Mouse (Mus musculus): ENCODE results near the gene Mast2.

The Mast2 gene

DNA sequence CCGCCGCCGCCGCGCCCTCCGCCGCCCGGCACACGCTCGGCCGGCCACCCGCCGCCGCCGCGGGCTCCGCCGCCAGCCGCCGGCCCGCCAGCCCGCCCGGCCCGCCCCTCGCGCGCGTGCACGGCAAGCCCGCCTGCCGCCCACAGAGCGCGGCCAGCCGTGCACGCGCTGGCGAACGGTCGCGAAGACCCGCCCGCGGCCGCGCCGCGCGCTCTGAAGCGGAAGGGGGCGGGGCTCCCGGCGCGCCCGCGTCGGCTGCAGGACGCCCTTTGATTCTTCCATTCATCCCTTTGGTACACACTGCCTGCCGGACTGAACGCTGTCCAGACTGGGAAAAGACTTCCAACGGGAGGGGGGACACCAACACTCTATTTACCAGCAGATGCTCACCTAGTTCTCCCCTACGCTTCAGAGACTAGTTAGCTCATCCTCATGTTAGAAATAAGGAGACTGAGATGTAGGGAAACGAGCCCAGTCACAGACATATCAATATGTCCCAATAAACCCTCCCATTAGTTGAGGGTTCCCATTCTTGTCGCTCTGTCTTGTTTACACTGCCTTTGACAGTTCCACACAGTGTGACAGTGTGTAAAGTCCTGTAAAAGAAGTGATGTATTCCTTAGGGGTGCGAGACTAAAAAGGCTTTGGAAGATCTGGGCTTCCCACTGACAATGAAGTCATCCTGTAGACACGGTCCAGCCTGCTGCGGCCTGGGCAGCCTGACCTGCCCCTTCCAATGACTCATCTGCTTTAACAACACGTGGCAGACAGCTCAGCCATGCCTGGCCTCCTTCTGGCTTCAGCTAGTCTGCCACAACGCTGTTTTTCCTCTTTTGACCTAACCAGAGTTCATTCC is at the start of gene Mast2:
Mast2 (minus strand) TSS at position 58 of the 856 bp plus-strand sequence.
- DNase-seq, result peak; percentile 93

DNA sequence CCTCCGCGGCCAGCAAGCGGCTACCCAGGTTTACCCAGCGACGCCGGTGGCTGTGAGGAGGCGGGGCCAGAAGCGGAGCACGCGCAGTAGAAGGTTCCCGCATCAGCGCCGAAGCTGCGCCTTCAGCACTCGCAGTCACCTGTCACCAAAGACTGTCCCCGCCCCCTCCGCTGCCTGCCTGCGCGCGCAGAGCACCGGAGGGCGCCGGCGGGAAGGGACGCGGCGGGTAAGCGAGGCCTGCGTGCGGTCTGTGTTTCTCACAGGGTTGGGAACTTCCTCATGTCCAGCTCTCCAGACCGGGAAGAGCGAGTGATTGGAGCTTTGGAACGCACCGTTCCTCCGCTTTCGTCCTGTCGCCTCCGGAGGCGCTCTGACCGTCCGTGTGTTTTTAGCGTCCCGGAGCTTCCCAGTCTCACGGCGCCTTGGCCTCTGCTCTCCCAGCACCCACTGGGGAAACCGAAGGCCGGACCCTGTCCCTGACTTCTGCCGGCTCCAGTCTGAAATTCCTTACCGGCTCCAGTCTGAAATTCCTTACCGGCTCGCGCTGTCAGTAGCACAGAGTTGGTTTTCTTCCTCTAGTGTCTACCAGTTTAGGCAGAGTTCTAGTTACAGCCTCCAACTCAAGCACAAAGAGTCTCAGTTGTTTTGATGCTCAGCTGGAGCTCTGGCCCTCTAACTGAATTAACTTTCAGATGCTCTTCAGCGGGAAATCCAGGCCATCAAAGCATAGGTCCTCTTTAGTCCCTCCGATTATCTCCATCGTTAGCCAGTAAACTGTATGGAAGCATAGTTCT is 43.6 kb upstream of the Mast2 start, which contains the start of gene Ipp:
Ipp (plus strand) TSS at position 125 of the 794 bp plus-strand sequence.
- DNase-seq, result peak; percentile 97

DNA sequence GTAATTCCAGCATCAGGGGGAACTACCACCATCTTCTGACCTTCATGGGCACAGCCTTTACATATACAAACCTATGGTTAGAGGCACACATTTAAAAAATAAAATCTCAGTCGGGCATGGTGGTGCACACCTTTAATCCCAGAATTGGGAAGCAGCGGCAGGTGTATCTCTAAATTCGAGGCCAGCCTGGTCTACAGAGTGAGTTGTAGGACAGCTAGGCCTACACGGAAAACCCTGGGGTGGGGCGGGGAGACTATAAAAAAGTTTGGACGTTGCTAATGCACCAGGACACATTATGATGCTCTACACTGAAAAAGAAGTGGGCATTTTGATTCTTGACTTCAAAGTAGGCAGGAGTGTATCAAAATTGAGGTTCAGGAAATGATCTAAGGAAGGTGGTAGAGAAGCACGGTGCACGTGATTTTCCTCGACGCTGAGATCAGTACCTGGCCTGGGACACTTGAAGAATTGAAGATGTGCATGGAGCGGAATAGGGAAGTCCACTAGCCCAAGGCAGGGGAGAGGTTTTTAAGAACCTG is 43.0 kb upstream of the Mast2 start:
- no peak for DNase-seq

DNA sequence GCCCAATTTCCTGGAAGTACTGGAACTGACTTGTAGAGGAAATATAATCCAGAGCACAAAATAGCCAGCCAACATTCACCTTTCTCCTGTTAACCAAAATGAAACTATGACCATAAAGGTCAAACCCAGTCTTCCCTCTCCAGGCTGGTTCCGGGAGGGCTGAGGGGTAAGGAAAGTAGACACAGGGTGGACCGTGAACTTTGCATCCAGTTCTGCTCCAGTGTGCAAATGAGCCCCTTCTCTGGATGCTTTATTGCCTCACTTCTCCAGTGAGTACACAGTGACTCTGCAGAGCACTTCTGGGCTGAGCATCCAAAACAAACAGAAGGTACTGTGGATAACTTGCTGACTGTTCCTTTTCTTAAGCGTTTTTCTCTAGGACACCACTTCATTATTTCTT is 36.0 kb upstream of the Mast2 start:
- DNase-seq, result no peak

DNA sequence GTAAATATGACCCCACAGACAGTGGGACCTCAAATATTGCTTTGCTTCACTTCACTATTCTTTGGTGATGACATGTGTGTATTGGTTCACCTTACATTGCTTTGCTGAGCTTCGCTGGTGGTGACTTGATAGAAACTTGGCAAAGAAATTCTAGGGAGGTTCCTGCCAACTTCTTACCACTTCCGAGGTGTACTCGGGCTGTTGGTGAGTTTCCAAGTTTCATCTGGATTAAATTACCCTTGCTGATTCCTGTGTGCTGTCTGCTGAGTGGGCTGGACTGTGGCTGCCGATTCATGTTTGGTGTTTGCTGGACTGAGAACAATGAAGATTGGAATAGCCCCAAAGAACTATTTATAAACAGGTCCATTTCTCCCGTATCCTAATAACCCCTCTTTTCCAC is 29.7 kb upstream of the Mast2 start:
- DNase-seq, result no peak

DNA sequence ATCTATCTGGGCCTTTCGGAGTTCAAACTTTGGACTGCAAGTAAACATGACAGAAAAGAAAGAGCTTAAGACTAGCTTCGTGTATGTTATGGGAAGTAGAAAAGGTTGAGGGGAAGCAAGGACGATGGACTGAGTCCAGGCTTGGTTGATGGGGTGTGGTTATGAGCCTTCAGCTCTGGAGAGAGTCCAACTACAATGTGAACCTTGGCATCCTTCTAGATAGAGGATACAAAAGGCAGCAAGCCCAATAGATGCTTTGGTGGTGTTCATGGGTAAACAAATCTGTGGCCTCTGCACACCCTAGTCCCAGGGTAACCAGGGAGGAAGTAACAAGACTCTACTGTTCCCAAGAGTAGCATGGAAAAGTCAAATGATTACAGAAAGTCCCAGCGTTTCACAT is 28.5 kb upstream of the Mast2 start:
- no peak for DNase-seq

DNA sequence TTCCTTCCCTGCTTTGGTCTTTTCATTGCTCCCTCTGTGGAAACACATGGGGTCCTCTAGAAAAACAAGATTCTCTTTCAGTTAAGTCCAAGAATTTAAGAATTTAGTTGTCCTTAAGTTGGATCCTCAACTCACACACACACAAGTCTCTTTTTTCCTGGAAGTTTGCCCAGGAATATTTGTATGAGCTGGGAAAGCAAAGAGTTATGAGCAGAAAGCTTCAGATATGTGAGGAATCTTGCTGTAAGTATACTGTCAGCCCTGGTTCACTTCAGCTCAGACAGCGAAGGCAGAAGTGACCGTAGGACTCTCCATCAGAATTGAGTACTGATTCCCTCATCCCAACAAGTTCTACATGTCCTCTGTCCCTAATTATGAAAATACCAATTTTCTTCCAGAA is 27.9 kb upstream of the Mast2 start:
- DNase-seq, result no peak

DNA sequence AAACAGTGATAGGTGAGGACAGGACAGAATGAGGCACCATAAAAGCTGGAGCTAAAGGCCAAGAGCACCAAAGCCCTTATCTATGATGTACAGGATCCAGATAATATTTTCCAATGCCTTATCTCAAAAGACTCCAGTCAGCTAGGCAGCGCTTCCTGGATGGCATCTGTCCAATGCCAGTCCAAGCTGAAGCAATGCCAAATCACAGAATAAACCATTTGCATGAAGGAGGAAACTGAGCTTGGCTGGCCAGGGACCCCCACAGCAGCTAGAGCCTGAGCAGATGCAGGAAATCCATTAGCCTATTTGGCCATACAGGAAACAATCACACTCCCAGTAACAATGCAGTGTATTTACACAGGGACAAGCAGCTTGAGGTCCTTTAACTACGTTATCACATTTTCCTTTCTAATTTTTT is 27.1 kb upstream of the Mast2 start:
- DNase-seq, result no peak

DNA sequence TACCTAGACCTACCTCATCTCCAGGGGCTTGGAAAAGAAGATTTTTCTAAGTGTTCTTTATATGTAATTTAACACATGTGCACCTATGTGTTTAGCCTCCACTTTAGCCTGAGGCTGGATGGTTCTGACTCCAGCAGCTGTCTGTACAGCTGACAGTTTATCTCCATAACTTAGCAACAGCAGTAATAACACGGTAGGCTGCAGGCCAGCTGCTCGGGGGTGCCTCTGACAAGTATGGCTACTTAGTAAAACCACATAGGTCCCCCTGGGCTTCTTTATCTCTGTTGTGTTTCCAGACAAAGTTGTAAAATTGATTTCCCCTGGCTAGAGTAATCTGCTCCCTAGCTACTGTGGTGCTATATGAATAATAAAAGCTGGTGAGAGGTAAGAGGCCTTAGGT is 19.5 kb upstream of the Mast2 start:
- DNase-seq, result peak; percentile 5

DNA sequence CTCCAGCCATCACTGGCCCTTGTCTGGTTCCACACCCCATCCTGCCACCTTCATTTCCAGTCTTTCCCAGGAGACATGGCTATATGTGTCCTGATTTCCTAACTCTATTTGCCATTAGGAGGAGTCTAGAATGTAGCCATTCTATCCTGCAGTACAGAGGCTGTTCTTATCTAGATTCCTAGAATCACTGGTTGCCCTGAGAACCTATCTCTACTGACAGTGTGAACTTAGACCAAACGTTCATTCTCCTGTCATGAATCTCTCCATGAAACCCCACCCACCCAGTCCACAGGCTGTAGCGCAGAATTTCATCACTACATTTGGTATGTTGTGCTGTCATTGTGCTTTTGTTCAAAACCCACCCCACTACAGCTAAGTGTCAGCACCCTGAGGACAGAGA is 17.3 kb upstream of the Mast2 start:
- DNase-seq, result no peak

DNA sequence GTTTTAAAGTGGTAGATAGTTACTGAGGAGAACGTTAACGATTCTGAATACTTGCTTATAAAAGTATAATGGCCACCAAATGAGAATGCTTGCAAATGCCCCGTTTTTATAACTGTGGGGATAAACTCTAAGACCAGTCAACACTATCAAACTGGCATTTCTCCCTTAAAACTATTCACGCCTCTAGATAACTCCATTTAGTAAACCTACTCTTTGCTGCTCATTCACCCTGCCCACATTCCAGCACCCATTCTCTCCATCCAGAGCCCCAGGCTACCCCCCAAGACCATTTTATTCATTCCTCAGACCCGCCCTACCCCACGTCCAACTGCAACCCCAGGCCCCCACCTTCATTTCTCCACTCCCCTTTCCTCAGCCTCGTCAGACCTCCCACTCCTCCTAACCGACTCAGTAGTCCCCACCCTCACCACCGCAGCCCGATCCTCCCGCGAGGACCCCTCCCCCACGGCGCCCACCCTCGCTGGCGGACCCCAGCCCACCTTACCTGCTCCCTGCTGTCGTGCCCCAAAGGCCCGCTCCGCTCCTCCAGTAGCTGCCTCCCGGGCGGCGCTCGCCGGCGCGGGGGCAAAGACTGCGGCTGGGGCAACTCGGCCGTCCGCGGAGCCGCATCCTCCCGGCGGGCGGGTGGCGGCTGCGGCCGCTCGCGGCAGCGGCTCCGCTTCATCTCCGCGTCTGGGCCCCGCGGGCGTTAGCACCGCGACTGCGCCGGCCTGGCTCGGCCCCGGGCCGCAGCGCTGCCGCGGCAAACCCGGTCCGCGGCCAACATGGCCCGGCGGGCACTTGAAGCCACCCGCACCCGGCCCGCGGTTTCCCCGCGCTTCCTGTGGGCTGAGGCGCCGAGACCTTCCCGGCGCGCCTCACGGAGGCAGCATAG is 505 bp downstream of the Mast2 start:
- DNase-seq, result peak; percentile 61

DNA sequence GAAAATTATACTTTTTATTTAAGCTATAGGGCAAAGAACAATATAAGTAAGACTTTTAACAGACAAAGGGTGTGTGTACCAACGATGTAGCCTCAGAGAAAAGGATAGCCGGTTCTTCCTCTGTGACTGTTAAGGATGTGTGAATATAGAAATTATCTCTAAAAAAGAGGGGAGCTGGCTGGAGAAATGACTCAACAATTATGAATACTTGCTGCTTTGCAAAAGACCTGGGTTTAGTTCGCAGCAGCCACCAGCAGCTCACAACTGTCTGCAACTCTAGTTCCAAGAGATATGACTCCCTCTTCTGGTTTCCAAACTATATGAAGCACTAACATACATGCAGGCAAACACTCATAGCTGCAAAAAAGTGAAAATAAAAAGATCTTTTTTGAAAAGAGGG is 2.0 kb downstream of the Mast2 start:
- no peak for DNase-seq

DNA sequence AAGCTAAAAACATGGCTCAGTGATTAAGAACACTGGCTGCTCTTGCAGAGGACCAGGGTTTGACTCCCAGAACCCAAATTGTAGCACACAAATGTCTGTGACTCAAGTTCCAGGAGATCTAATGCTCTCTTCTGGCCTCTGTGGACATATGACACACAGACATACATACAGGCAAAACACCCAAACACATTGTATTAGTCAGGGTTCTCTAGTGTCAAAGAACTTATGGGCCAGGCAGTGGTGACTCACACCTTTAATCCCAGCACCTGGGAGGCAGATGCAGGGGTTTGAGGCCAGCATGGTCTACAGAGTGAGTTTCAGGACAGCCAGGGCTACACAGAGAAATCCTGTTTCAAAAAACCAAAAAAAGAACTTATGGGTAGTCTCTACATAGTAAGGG is 12.4 kb downstream of the Mast2 start:
- DNase-seq, result no peak

DNA sequence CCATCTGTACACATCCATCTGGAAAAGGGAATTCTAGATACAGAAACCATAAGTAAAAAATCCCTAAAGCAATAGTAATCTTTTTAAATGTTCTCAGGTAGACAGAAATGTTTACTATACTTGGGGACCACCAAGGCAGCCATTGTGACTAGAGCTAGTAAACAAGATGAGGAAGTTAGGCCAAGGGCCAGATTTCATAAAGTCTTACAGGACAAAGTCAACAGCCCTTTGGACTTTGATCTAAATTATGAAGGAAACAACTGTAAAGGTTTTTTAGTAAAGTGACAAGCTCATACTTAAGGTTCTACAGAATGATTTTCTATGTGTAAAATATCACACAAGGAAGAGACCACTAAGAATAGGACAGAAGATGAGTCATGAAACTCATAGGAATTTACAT is 14.0 kb downstream of the Mast2 start:
- DNase-seq, result no peak

DNA sequence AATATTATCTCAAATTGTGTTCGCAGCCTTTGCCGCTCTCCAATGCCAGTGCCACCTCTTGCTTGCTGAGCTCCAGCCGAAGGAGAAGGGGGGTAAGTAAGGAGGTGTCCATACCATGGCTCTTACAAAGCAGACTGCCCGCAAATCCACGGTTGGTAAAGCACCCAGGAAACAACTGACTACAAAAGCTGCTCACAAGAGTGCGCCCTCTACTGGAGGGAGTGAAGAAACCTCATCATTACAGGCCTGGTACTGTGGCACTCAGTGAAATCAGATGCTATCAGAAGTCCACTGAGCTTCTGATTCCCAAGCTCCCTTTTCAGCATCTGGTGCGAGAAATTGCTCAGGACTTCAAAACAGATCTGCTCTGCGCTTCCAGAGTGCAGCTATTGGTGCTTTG is 15.3 kb downstream of the Mast2 start:
- DNase-seq, result peak; percentile 83

DNA sequence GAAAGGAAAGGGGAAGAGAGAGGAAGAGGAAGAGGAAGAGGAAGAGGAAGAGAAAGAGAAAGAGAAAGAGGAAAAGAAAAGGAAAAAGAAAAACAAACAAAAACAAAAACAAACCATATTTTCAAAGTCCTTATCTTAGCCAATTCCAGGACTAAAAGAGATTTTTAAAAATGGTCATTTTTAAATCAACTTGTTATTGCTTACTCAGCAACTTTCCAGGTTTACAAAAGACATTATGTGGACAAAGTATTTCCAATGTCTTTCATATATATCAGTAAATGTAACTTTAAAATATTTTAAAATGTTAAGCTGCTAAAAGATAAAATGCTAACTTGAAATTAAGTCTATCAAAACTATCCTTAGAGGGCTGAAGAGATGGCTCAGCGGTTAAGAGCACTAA is 24.6 kb downstream of the Mast2 start:
- DNase-seq, result no peak

DNA sequence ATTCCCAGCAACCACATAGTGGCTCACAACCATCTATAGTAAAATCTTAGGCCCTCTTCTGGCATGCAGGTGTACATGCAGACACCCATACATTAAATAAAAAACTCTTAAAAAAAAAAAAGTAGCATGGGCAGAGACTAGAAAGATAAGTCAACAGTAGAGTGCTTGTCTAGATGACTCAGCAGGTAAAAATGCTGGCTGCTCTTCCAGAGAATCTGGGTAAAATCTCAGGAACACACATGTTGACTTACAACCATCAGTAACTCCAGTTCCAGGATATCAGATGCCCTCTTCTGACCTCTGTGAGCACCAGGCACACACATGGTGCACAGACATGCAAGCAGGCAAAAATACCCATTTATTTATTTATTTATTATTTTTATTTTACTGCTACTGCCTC is 25.4 kb downstream of the Mast2 start:
- DNase-seq, result no peak

DNA sequence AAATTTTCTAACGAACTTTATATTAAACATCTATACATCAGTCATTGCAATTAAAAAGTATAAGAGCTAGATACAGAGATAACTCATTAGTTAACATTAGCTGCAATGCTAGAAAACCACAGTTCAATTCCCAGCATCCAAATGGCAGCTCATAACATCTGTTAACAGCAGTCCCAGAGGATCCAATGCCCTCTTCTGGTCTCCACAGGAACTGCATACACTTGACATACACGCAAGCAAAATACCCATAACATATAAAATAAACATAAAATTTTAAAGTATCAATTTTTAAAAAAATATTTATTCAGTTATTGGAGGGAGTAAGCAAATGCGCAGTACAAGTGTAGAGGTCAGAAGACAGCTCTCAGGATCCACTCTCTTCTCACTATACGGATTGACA is 28.4 kb downstream of the Mast2 start:
- DNase-seq, result peak; percentile 16

DNA sequence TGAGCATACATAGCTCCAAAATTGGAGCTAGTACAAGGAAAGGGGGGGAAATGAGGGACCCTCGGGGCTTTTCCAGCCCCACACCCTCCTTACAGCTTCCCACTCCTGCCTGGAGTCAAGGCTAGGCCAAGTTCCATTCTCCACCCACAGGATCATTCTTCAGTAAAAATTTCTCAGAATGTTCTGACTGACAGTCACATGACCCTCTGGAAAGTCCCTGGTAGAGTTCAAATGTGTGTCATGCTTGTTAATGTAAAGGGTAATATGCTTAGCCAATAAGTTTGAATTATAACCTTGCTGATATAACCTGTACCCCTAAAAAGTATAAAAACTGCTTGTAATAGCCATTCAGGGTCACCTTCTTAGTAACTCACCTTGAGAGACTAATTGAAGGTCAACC is 41.8 kb downstream of the Mast2 start:
- no peak for DNase-seq

DNA sequence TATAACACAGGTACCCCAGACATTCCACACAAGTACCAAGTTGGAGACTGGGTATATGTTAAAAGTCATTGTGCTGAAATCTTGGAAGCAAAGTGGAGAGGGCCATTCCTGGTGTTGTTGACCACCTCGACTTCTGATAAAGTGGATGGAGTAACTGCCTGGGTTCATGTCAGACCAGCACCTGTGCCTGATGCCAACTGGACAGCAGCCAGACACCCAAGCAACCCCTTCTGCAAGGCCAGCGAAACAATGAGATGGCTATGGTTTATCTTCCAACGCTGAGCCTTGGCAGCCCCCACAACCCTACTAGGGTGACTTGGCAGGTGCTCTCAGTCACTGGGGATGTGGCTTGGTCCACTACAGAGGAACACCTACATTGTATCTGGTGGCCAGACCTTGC is 42.8 kb downstream of the Mast2 start:
- DNase-seq, result no peak

DNA sequence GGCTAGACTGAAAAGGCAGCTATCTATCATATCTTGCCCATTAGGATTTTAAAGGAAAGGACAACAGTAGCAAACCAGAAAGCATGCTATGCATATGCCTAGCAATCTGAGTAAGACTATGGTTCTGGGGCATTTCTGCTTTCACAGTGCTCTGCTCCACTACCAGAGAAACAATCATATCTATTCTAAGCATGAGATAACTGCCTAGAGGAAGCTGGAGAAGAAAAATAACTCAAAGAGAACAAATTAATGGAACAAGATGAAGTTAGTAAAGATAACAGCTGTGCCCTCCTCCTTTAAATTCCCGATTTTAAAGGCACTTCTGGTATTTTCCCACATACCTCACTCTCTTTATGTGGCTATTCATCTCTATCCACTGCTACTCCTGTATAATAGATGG is 51.0 kb downstream of the Mast2 start:
- no peak for DNase-seq

DNA sequence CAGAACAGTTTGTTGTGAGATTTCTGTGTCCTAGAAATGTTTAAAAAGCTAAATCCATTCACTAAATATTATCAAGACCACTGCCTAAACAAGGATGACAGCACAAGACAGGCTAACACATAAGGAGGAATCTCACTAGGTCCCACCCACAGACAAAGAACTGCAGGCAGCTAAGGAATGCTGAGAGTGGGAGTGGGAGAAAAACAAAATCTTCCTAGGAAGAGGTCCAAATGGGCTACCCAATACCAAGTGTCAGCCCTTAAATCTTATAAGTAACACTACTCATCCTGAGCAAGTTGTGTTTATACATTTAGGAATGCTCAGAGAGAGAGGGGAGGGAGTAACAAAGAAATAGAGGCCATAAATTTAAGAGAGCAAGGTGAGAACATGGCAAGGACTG is 52.6 kb downstream of the Mast2 start:
- no peak for DNase-seq

DNA sequence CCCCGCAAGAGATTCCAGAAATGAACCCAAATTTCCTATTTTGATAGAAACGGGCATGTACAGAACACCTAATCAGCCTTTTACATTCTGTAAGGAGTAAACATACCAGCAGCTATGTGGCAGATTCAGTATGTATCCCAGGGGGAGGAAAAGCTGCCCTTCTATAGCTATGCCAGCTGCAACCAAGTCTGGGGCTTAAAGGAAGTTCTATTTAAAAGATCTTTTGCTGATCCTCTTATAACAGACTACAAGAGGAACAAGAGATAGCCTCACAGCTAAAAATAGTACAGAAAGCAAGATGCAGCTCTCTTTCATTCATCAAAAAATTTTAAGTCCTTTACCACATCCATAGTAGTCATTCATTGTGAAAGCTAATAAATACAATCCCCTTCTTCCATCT is 57.3 kb downstream of the Mast2 start:
- peak; percentile 13 for DNase-seq

Data from retina, postnatal 1 day (tissue).